ENCODE assay signal across 8 mouse cellular contexts in genomic region chr7:101414661-101415511, GRCm38 (mm10). TPM values are rescaled to one million over a fixed set of nuclear protein-coding genes. Genes with fewer than 3 reads are reported as not detected.
A peak's percentile ranks its signal among the peaks of the same experiment; 100 is the strongest.
DNase-seq lines count a peak whose midpoint lies in the region; ATAC-seq and TF ChIP-seq lines count a peak whose summit lies in the region.

No protein-coding gene starts in this region.

- H3K36me3 ChIP-seq in liver, embryonic 15.5 days (replicated peaks) = peaks cover 8% of the 10 kb centered on the region; the same call in 1 of the 2 replicates

- no peak for TF ChIP-seq CTCF in olfactory bulb, adult 2 months (IDR thresholded peaks at IDR 0.05; ENCODE audit: insufficient read depth, low read depth, low read length)

- ATAC-seq in liver, embryonic 15.5 days (ENCODE audit: insufficient read depth) = peak; percentile 64

- no peak overlapping the region for H3K4me3 ChIP-seq in liver, embryonic 15.5 days (replicated peaks)
- no peak overlapping the region for H3K4me3 ChIP-seq in olfactory bulb, adult 2 months (ENCODE audit: insufficient read depth, low read depth, low read length)

- peak; percentile 54 for DNase-seq in adrenal gland, postnatal 14 days
- no peak for DNase-seq in adrenal gland, postnatal 10 days
- DNase-seq in testis, postnatal 10 days (ENCODE audit: low spot score) = peak; percentile 86
- no peak for DNase-seq in testis, postnatal 14 days (ENCODE audit: low spot score)
- DNase-seq in spleen, postnatal 14 days (ENCODE audit: low spot score in 2 of 2) = no peak
- no peak for DNase-seq in layer of hippocampus, adult 11-12 months (ENCODE audit: low spot score)

- H3K27me3 ChIP-seq in liver, embryonic 15.5 days = peaks cover 29% of the 10 kb centered on the region

- H3K9ac ChIP-seq in liver, embryonic 15.5 days = no peak overlapping the region

- no peak overlapping the region for H3K27ac ChIP-seq in liver, embryonic 15.5 days (replicated peaks)
- H3K27ac ChIP-seq in olfactory bulb, adult 2 months (ENCODE audit: insufficient read depth, low read depth, low read length) = peak overlapping the region; percentile 77

- no peak for TF ChIP-seq POLR2A in olfactory bulb, adult 2 months (IDR thresholded peaks at IDR 0.05; ENCODE audit: insufficient read depth, low read depth, low read length)

- H3K4me1 ChIP-seq in liver, embryonic 15.5 days (replicated peaks) = peaks cover 27% of the 10 kb centered on the region
- peaks cover 49% of the 10 kb centered on the region for H3K4me1 ChIP-seq in olfactory bulb, adult 2 months (ENCODE audit: control insufficient read depth, insufficient read depth, low read length)

- H3K4me2 ChIP-seq in liver, embryonic 15.5 days = peak overlapping the region; percentile 3; the same call in 1 of the 2 replicates

- no peaks in the 10 kb centered on the region for H3K9me3 ChIP-seq in liver, embryonic 15.5 days (replicated peaks)

- WGBS in liver, embryonic 15.5 days (ENCODE audit: insufficient replicate concordance) = 31% methylated on average over 7 of the region's 7 CpGs
- 21% methylated on average over 7 of the region's 7 CpGs for WGBS in olfactory bulb, adult 2 months

RNA-seq across cellular contexts. Expression of gene Gm45837, which starts 4.2 kb away (rescaled TPM):
- total RNA-seq in adrenal gland, postnatal 14 days (2021) = not detected in 2 replicates
- total RNA-seq in adrenal gland, postnatal 10 days (2021) = 1 to 10 TPM in 1 of 2 experiments, not detected in 1; 3.7 TPM
- 0.16 TPM in 1 of 2 replicates, not detected in the other for polyA plus RNA-seq in liver, embryonic 15.5 days (2015; fragmentation: Nextera tagmentation; extraction: Ambion mirVana)
- not detected in 2 replicates for polyA plus RNA-seq in olfactory bulb, adult 2 months (2012; ENCODE audit: insufficient read depth, insufficient read length, low replicate concordance, missing spikeins)

RNA-seq across cellular contexts. Expression of gene Pde2a, which starts 6.6 kb away (rescaled TPM):
- total RNA-seq in adrenal gland, postnatal 14 days (2021) = 132 and 141 TPM in 2 replicates
- 100 to 1,000 TPM; 113 to 120 TPM for total RNA-seq in adrenal gland, postnatal 10 days (2021)
- 12.0 and 13.9 TPM in 2 replicates for polyA plus RNA-seq in liver, embryonic 15.5 days (2015; fragmentation: Nextera tagmentation; extraction: Ambion mirVana)
- not detected in 2 replicates for polyA plus RNA-seq in olfactory bulb, adult 2 months (2012; ENCODE audit: insufficient read depth, insufficient read length, low replicate concordance, missing spikeins)

Comparison
In these comparisons a context has a peak if more than half of its experiments do, and no peak if none do; other contexts are left out.
1. DNase-seq: peak in adrenal gland, postnatal 14 days (single experiment) and testis, postnatal 10 days (single experiment); none in adrenal gland, postnatal 10 days (single experiment), testis, postnatal 14 days (single experiment), spleen, postnatal 14 days (0 of 2) and layer of hippocampus, adult 11-12 months (single experiment).